Mouse (Mus musculus): ENCODE measurements at regions not wholly inside any gene's neighbourhood (a gene's known extent, or its start where the extent isn't known, plus 50 kb on each side); places are given as distances from the start of the nearest gene placed in this dataset.

DNA sequence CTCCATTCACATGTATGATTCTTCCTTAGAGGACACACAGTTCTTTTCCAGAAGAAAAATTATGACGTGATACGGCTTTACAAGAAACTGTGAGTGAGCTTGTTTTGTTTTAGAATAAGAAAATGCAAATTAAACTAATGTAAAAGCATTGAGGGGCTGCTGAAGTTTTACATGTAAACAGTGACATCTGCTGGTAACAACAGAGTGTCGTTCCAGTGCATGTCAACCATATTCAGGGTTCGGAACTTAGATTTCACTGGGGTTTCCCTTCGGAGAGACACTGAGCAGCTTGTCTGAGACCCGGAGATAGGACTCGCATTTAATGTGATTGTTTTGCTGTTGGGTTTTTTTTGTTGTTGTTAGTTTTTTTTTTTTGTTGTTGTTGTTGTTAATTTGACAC, 148.4 kb upstream of the Ube3a start:
- no peak for DNase-seq
- intact Hi-C loops (cut with DNase I) = loop anchor here (10.0 kb wide), 1 partner anchor 495 kb away; no protein-coding TSS in a partner anchor
